Mouse (Mus musculus): ENCODE results near the gene Ppp1r12b.

The Ppp1r12b gene

GRCm38 (mm10) chr1:134955637-134956176, at the start of gene Ppp1r12b:
Gene Ppp1r12b, minus strand, starts transcription at chr1:134955942.
- DNase-seq (ENCODE audit: extremely low spot score, low read depth, low spot score) = peak; percentile 83

DNA sequence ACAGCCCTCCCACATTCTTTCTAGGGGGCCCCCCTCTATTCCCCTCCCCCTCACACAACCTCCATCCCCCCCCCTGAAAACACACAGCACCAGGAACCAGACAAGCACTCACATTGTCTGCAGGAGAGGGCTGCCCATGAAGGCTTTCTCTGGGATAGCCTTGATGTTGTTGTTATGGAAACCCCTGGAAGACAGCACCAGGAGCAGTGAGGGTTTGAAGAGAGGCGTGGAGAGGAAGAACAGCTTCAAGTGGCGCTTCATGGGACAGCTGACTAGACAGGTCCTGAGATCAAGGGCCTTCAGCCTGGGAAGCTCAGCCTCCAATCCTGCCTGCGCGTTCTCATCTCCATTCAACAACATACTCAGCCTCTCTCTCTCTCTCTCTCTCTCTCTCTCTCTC, 47.6 kb upstream of the Ppp1r12b start:
- no peak for DNase-seq (ENCODE audit: extremely low spot score, low read depth, low spot score)

DNA sequence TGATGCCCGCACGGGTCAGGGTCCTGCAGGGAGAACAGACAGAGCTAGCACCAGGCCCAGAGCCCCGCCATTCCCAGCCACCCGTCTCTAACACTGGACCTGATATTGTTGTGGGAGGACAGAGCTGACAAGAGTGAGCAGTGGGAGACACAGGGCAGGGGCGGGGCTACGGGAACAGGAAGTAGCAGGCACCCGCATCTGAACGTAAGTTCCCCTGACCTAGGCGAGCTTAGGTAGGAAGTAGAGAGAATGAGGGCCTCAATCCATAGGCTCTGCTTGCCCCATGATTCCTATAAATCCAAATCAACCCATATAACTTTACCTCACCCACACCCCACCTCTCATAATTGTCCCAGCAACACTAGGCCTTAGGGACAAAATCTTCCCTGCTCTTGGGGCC, 44.8 kb upstream of the Ppp1r12b start:
- DNase-seq (ENCODE audit: extremely low spot score, low read depth, low spot score) = no peak

GRCm38 (mm10) chr1:134998231-134998630, 42.5 kb upstream of the Ppp1r12b start:
- DNase-seq (ENCODE audit: extremely low spot score, low read depth, low spot score) = no peak

DNA sequence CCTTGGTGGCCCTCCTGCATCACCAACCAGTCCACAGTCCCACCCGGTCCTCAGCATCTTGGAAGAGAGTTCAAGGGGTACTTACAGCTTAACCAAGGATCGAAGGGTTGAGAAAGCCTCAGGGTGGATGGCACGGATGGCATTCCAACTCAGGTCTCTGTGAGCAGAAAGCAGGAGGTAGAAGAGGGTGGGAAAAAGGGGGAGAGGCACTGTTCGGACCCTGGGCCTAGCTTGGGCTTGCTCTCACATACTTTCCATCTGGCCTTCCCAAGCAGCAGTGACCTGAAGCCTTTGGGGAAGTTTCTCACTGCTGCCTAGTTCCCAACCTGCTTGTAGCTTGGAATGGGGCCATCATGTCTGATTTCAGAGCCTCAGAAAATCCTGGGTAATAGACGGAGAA, 41.8 kb upstream of the Ppp1r12b start:
- no peak for DNase-seq (ENCODE audit: extremely low spot score, low read depth, low spot score)

DNA sequence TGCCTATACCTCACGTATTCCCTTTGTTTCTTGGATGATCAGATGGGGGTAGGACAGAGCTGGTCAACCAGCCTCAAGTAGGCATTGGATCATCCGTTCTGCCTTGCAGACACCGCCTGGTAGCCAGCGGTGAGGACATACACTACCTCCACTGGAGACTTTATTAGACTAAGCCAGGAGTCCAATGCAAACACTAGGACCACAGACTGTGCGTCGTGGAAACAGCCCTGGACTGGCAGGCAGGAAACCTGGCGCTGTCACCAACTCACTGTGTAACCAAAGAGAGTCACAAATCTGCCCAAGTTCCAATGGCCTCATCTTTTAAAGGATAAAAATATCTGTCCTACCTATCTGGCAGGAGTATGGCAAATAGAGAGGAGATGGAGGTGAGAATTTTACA, 40.7 kb upstream of the Ppp1r12b start:
- no peak for DNase-seq (ENCODE audit: extremely low spot score, low read depth, low spot score)

GRCm38 (mm10) chr1:134995954-134996353, 40.2 kb upstream of the Ppp1r12b start:
- DNase-seq (ENCODE audit: extremely low spot score, low read depth, low spot score) = no peak

DNA sequence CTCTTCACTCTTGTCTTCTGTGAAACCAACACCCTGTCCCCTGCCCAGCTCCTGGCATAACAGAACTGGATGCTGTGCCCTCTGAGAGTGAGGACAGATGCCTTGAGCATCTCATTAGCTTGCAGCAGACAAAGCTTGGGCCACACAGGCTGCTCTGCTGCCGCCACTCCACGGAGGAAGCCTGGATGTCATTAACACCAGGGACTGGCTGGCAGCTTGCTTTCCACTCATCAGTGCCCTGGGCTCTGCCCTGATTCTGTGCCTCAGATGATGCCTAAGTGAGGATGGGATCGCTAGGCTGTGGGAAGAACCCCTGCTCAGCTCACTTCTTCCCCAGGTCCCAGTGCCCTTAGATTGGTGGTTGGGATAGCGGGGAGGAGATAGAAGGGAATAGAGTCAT, 39.7 kb upstream of the Ppp1r12b start:
- no peak for DNase-seq (ENCODE audit: extremely low spot score, low read depth, low spot score)

GRCm38 (mm10) chr1:134994739-134995138, 39.0 kb upstream of the Ppp1r12b start:
- DNase-seq (ENCODE audit: extremely low spot score, low read depth, low spot score) = no peak

GRCm38 (mm10) chr1:134992046-134992645, 36.4 kb upstream of the Ppp1r12b start:
- no peak for DNase-seq (ENCODE audit: extremely low spot score, low read depth, low spot score)

- DNase-seq (ENCODE audit: extremely low spot score, low read depth, low spot score) = peak; percentile 88
Observed at GRCm38 (mm10) chr1:134989372-134989771, 33.6 kb upstream of the Ppp1r12b start.

DNA sequence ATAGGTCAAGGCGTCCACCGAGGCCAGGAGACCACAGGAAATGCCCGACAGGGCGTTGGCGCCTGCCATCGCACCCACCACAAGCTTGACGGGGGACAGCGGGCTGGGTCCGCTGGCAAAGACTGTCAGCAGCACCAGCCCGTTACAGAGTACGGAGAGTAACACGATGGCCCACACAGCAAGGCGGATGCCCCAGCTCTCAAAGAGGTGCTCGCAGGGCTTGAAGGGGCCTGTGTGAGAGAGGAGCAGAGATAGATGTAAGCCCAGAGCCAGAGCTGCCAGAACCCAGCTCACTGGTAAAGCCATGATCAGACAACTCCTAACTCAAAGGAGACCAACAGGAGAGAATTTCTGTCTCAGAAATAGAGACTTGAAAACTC, 32.2 kb upstream of the Ppp1r12b start:
- DNase-seq (ENCODE audit: extremely low spot score, low read depth, low spot score) = no peak

DNA sequence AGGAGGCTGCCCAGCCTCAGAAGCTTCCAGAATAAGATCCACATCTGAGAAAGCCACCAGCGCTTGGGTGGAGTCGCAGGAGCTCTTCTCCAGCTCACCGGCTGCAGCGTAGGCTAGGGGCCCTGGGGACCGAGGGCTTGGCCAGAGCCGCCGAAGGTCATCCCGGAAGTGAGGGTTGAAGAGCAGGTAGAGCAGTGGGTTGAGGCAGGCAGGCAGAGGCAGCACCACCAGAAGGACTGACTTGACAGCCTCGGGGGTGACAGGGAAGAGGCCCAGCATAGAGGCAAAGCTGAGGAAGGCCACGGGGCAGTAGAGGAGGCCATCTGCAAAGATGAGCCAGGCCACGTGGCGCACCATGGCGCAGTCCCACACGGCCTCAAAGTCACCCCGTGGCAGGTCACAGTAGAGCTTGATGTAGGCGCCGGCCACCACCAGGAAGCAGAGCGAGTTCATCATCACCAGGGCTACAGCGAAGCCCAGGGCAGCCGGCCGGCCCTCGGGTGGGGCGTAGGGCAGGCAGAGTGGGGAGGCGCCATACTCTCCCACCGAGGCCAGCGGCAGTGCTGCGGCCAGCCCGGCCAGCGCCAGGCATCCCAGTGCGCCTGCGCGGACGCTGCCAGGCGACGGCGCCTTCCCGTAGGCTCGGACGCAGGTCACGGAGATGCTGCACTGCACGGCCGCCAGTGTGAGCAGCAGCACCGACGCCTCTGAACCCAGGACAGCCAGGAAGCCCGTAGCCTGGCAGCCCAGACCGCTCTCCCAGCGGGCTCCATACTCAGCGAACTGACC, 31.6 kb upstream of the Ppp1r12b start:
- DNase-seq (ENCODE audit: extremely low spot score, low read depth, low spot score) = no peak

- DNase-seq (ENCODE audit: extremely low spot score, low read depth, low spot score) = no peak
Observed at GRCm38 (mm10) chr1:134972920-134973319, 17.2 kb upstream of the Ppp1r12b start.

DNA sequence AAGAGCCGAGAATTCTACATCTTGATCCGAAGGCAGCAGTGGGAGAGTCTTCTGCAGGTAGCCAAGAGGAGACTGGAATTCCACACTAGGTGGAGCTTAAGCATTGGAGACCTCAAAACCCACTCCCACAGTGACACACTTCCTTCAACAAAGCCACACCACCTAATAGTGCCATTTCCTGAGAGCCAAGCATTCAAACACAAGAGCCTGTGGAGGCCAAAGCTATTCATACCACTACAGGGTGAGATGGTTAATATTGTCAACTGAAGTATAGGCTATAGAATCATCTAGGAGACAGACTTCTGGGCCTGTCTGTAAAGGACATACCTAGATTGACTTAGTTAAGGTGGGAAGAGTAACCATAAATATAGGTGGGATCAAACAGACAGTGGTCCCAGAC, 9.7 kb upstream of the Ppp1r12b start:
- no peak for DNase-seq (ENCODE audit: extremely low spot score, low read depth, low spot score)

GRCm38 (mm10) chr1:134962821-134963220, 7.1 kb upstream of the Ppp1r12b start:
- DNase-seq (ENCODE audit: extremely low spot score, low read depth, low spot score) = no peak

DNA sequence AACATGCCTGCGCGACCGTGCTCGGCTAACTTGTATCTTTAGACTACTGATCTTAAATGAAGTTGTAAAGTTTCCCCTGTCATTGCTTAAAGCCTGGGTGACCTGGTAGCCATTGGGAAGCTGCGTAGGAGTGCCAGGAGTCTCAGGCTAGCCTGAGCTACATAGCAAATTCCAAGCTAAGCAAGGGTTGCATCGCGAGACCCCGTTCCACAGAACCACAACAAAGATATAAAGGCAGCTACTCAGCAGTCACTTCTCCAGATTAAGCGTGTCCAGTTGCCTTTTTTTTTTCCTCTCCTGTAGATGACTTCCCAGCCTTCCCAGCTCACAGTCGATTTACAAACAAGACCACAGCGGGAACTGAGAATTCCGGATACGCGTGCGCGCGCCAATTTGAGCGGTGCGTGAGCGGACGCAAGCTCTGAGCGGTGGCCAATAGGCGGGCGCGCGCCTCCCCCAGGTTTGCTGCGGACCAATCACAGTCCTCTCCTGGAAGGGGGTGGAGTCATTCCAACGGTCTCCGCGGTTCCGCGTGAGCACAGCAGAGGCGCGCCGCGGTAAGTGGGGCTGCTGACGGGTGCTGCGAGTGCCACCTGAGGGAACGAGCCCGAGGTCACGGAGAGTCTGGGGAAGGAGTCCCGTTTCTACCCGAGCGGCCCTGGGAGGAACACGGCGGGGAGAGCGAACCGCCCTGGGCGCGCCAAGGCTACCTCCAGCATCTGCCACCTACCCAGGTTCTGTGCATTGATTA, 6.5 kb upstream of the Ppp1r12b start, which contains the start of gene Ube2t:
Gene Ube2t (plus strand): TSS at position 513 of the 751 bp plus-strand sequence.
- DNase-seq (ENCODE audit: extremely low spot score, low read depth, low spot score) = peak; percentile 72

- DNase-seq (ENCODE audit: extremely low spot score, low read depth, low spot score) = no peak
Observed at GRCm38 (mm10) chr1:134960634-134961033, 4.9 kb upstream of the Ppp1r12b start.

GRCm38 (mm10) chr1:134955050-134955636, 599 bp downstream of the Ppp1r12b start:
- no peak for DNase-seq (ENCODE audit: extremely low spot score, low read depth, low spot score)

DNA sequence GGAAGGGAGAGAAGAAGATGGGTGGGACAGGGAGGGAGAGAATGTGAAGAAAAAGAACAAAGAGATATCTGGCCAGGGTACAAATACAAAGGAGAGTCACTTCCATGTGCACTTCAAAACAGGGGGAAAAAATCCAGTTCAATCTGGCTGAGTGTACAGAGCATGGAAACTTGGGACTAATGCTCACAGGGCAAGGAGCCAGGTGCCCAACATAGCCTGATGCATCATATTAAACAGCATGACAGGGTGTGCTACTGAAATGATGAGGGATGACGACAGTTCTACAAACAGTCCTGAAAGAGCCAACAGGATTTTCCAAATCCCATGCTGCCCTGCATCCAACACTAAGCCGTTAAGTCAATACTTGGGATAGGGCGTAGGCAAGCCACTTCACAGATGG, 5.8 kb downstream of the Ppp1r12b start:
- no peak for DNase-seq (ENCODE audit: extremely low spot score, low read depth, low spot score)

DNA sequence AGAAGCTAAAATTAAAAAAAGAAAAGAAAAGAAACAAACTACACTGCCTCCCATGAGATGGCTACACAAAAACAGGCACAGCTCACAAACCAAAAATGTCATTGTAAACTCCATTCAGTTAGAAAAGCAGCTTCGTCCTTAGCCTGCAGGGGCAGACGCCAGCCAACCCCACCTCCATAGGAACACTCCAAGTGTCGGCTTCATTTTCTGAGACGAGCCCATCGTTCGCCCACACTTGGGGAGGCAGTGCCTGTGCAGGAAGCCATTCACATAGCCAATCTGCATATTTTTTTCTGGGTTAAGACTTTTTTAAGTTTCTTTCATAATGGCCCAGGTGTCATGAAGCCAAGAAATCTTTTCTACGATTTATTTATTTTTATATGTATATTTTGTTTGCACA, 8.2 kb downstream of the Ppp1r12b start:
- no peak for DNase-seq (ENCODE audit: extremely low spot score, low read depth, low spot score)
